Mouse (Mus musculus) C3H10T1/2 (cell line): ENCODE measurements around the gene Vmn1r48. TPM values are rescaled to one million over a fixed set of nuclear protein-coding genes. Genes with fewer than 3 reads are reported as not detected.

ENCODE experiments used
- polyA plus RNA-seq, 2 experiments: library from polyadenylated mRNA; unstranded; fragments of >200 nt; fragmentation: generic; extraction: Trizol; gene quantifications; one replicate each; pipeline ENCODE4 v1.2.1; 2012; ENCODE audit warnings: missing spikeins in 2 of 2

The Vmn1r48 gene
- not detected for polyA plus RNA-seq

GRCm38 (mm10) chr6:90036741-90037140, at the start of gene Vmn1r48:
Gene Vmn1r48 (minus strand): TSS chr6:90036841.

GRCm38 (mm10) chr6:90078406-90078805, 41.8 kb upstream of the Vmn1r48 start, which contains the start of gene Vmn1r49:
Gene Vmn1r49 (minus strand): TSS chr6:90078506.

GRCm38 (mm10) chr6:90015847-90016246, 20.8 kb downstream of the Vmn1r48 start, which contains the start of gene Vmn1r47:
Gene Vmn1r47 (plus strand): TSS chr6:90016147.

Other genes with a start within 250 kb of the Vmn1r48 start
- gene Vmn1r42, start 160.4 kb downstream of the Vmn1r48 start, polyA plus RNA-seq: not detected
- gene Vmn1r43, start 160.4 kb downstream of the Vmn1r48 start, polyA plus RNA-seq: under 1 TPM; 0.04 TPM
- not detected for gene Vmn1r44, start 153.2 kb downstream of the Vmn1r48 start, polyA plus RNA-seq
- not detected for gene Vmn1r45, start 96.2 kb downstream of the Vmn1r48 start, polyA plus RNA-seq
- not detected for gene Vmn1r46, start 67.5 kb downstream of the Vmn1r48 start, polyA plus RNA-seq
- not detected for gene Vmn1r47, start 20.7 kb downstream of the Vmn1r48 start, polyA plus RNA-seq
- gene Vmn1r49, start 41.7 kb upstream of the Vmn1r48 start, polyA plus RNA-seq: not detected
- gene Vmn1r50, start 64.6 kb upstream of the Vmn1r48 start, polyA plus RNA-seq: not detected
- not detected for gene Vmn1r51, start 85.8 kb upstream of the Vmn1r48 start, polyA plus RNA-seq
- gene Vmn1r52, start 138.0 kb upstream of the Vmn1r48 start, polyA plus RNA-seq: not detected
- not detected for gene V1ra8, start 166.0 kb upstream of the Vmn1r48 start, polyA plus RNA-seq
- gene Vmn1r53, start 187.6 kb upstream of the Vmn1r48 start, polyA plus RNA-seq: not detected
- gene Vmn1r54, start 209.5 kb upstream of the Vmn1r48 start, polyA plus RNA-seq: not detected